Mouse (Mus musculus): ENCODE data around the gene Ngrn. TPM values are rescaled to one million over a fixed set of nuclear protein-coding genes. Genes with fewer than 3 reads are reported as not detected.

The Ngrn gene
- 13.1 to 17.9 TPM (median 17.1 TPM) in 4 replicates for total RNA-seq (2023)

GRCm38 (mm10) chr7:80260625-80261371 is at the start of gene Ngrn:
TSS of gene Ngrn (plus strand) at chr7:80261215.

GRCm38 (mm10) chr7:80232489-80233029 is 28.5 kb upstream of the Ngrn start, which contains the start of the genes Cib1 and Gdpgp1:
TSS of gene Cib1 (minus strand) at chr7:80232813.
TSS of gene Gdpgp1 (plus strand) at chr7:80232865.

GRCm38 (mm10) chr7:80246148-80246721 is 14.8 kb upstream of the Ngrn start, which contains the start of gene Ttll13:
TSS of gene Ttll13 (plus strand) at chr7:80246376.

GRCm38 (mm10) chr7:80268897-80269750 is 8.1 kb downstream of the Ngrn start, which contains the start of gene Vps33b:
TSS of gene Vps33b (plus strand) at chr7:80269649.

GRCm38 (mm10) chr7:80294062-80294763 is 33.2 kb downstream of the Ngrn start, which contains the start of gene Prc1:
TSS of gene Prc1 (plus strand) at chr7:80294450.

Other genes with a start within 250 kb of the Ngrn start
- gene Zfp710, start 236.4 kb upstream of the Ngrn start, total RNA-seq (2023), result 65.1 to 71.0 TPM (median 69.0 TPM) in 4 replicates
- 22.6 to 32.5 TPM (median 25.3 TPM) in 4 replicates for gene Idh2, start 145.8 kb upstream of the Ngrn start, total RNA-seq (2023)
- 141 to 155 TPM (median 148 TPM) in 4 replicates for gene Sema4b, start 74.4 kb upstream of the Ngrn start, total RNA-seq (2023)
- 86.7 to 111 TPM (median 93.5 TPM) in 4 replicates for gene Cib1, start 28.4 kb upstream of the Ngrn start, total RNA-seq (2023)
- 5.6 to 8.0 TPM (median 6.5 TPM) in 4 replicates for gene Gdpgp1, start 28.4 kb upstream of the Ngrn start, total RNA-seq (2023)
- 1.0 to 3.8 TPM (median 2.1 TPM) in 4 replicates for gene Ttll13, start 14.8 kb upstream of the Ngrn start, total RNA-seq (2023)
- 31.2 to 36.5 TPM (median 34.5 TPM) in 4 replicates for gene Vps33b, start 8.4 kb downstream of the Ngrn start, total RNA-seq (2023)
- 4.2 to 7.5 TPM (median 5.5 TPM) in 4 replicates for gene Prc1, start 33.2 kb downstream of the Ngrn start, total RNA-seq (2023)
- gene Rccd1, start 63.2 kb downstream of the Ngrn start, total RNA-seq (2023), result 23.3 to 31.6 TPM (median 27.0 TPM) in 4 replicates
- 86.9 to 102 TPM (median 94.9 TPM) in 4 replicates for gene Unc45a, start 79.8 kb downstream of the Ngrn start, total RNA-seq (2023)
- 13.2 to 21.3 TPM (median 14.8 TPM) in 4 replicates for gene Hddc3, start 81.9 kb downstream of the Ngrn start, total RNA-seq (2023)
- gene Man2a2, start 110.2 kb downstream of the Ngrn start, total RNA-seq (2023), result 92.3 to 112 TPM (median 102 TPM) in 4 replicates
- 30.4 to 45.6 TPM (median 39.6 TPM) in 4 replicates for gene Fes, start 126.7 kb downstream of the Ngrn start, total RNA-seq (2023)
- 56.9 to 70.6 TPM (median 59.0 TPM) in 4 replicates for gene Furin, start 144.2 kb downstream of the Ngrn start, total RNA-seq (2023)

Measured in B cell, adult 62 days (primary cell).